Mouse (Mus musculus) intestine, embryonic 14.5 days (tissue): ENCODE measurements around the gene Gm42906. TPM values are rescaled to one million over a fixed set of nuclear protein-coding genes. Genes with fewer than 3 reads are reported as not detected.

Experiments used
- ATAC-seq: fragments of 200-750 bp; cut with Nextera tagmentation; replicated peaks from 2 replicates; pipeline ENCODE4 v1.8.0; 2017; ENCODE audit warnings: low read depth, moderate number of reproducible peaks, moderate TSS enrichment, moderate library complexity; ENCODE audit not compliant: low FRiP score, low TSS enrichment
- DNase-seq: peaks from one replicate; pipeline ENCODE4 v3.0.0-alpha.2; 2018; ENCODE audit warnings: low spot score
- H3K27ac ChIP-seq: fragments of 300-500 bp; sonication (generic); 2 replicates; pipeline ENCODE4 v1.5.1; 2014; ENCODE audit warnings: low read depth, mild to moderate bottlenecking, control low read depth
- H3K27me3 ChIP-seq: fragments of 300-500 bp; sonication (generic); replicated peaks from 2 replicates; pipeline ENCODE4 v1.6.1; 2014; ENCODE audit warnings: low read length, control low read depth; ENCODE audit not compliant: control insufficient read depth, insufficient read depth
- H3K36me3 ChIP-seq: fragments of 300-500 bp; sonication (generic); 2 replicates; pipeline ENCODE4 v1.6.1; 2014; ENCODE audit warnings: low read length, control low read depth; ENCODE audit not compliant: control insufficient read depth, insufficient read depth
- H3K4me1 ChIP-seq: fragments of 300-500 bp; sonication (generic); replicated peaks from 2 replicates; pipeline ENCODE4 v1.6.1; 2014; ENCODE audit warnings: low read length, control low read depth, mixed read lengths; ENCODE audit not compliant: control insufficient read depth, insufficient read depth
- H3K4me2 ChIP-seq: fragments of 300-500 bp; sonication (generic); 2 replicates; pipeline ENCODE4 v1.6.1; 2014; ENCODE audit warnings: low read length
- H3K4me3 ChIP-seq: fragments of 300-500 bp; sonication (generic); 2 replicates; pipeline ENCODE4 v1.5.1; 2014; ENCODE audit warnings: low read depth, low read length, control low read depth, mixed read lengths
- H3K9ac ChIP-seq: fragments of 300-500 bp; sonication (generic); 2 replicates; pipeline ENCODE4 v1.6.1; 2014; ENCODE audit warnings: mild to moderate bottlenecking, low read length
- H3K9me3 ChIP-seq: fragments of 300-500 bp; sonication (generic); 2 replicates; pipeline ENCODE4 v1.6.1; 2016; ENCODE audit warnings: low read length, control low read depth; ENCODE audit not compliant: control insufficient read depth
- WGBS: fragments of 180-500 bp; shearing (Covaris S2); extraction: QIAGEN DNeasy Blood & Tissue Kit; methylation state at CpG from one replicate; pipeline ENCODE4 v1.1.7; 2014; 5-methylcytosine and 5-hydroxymethylcytosine counted together
- polyA plus RNA-seq: library from polyadenylated mRNA; unstranded; fragments of >200 nt; fragmentation: Nextera tagmentation; extraction: Ambion mirVana; gene quantifications from 2 replicates; pipeline ENCODE4 v1.2.1, GENCODE M21; 2014

The Gm42906 gene
- polyA plus RNA-seq, 1 experiment from 2014 or later = not detected

- Histone ChIP-seq H3K9me3 (no peaks in the 10 kb centered on the region), H3K27me3 (no peaks in the 10 kb centered on the region), H3K36me3 (no peaks in the 10 kb centered on the region), H3K4me1 (peaks cover 10% of the 10 kb centered on the region), H3K27ac (peak overlapping the region; percentile 19; the same call in 1 of the 2 replicates), H3K9ac (no peak overlapping the region), H3K4me2 (no peak overlapping the region), H3K4me3 (no peak overlapping the region)
- WGBS = 48% methylated on average over 8 of the region's 8 CpGs
- ATAC-seq = no peak
- no peak for DNase-seq
These were observed 292.7 kb downstream of the Gm42906 start for GRCm38 (mm10) chr5:151135078-151135826.

GRCm38 (mm10) chr5:151134202-151134601 lies 293.8 kb downstream of the Gm42906 start:
- no peak for ATAC-seq
- WGBS = 91% methylated on average over 4 of the region's 4 CpGs
- peaks cover 10% of the 10 kb centered on the region for H3K4me1 ChIP-seq
- no peak for DNase-seq
- H3K9me3 ChIP-seq = no peaks in the 10 kb centered on the region
- no peak overlapping the region for H3K4me3 ChIP-seq
- H3K9ac ChIP-seq = no peak overlapping the region
- H3K4me2 ChIP-seq = no peak overlapping the region
- H3K36me3 ChIP-seq = no peaks in the 10 kb centered on the region
- no peaks in the 10 kb centered on the region for H3K27me3 ChIP-seq
- no peak overlapping the region for H3K27ac ChIP-seq

DNA sequence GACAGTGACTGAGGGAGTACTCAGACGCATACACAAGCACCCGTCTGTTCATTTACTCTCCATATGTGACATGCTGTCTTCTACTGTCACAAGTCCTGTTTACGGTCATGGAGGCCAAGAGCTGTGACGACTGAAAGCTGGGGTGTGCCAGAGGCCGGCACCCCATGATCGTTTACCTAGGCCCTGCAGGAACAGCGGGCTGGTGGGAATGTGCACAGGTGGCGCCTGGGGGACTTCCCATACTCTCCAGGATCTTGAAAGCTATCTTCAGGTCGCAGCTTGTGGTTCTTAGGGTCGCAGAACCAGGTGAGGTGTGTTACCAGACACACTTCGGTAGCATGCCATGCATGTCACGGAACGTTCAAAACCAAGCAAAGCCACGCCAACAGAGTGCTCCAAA lies 294.2 kb downstream of the Gm42906 start:
- ATAC-seq (no peak), DNase-seq (no peak)
- H3K4me3 ChIP-seq = no peak overlapping the region
- H3K27ac ChIP-seq = no peak overlapping the region
- H3K4me1 ChIP-seq = peaks cover 10% of the 10 kb centered on the region
- no peak overlapping the region for H3K4me2 ChIP-seq
- no peak overlapping the region for H3K9ac ChIP-seq
- no peaks in the 10 kb centered on the region for H3K36me3 ChIP-seq
- no peaks in the 10 kb centered on the region for H3K9me3 ChIP-seq
- 92% methylated on average over 14 of the region's 14 CpGs for WGBS
- H3K27me3 ChIP-seq = no peaks in the 10 kb centered on the region

DNA sequence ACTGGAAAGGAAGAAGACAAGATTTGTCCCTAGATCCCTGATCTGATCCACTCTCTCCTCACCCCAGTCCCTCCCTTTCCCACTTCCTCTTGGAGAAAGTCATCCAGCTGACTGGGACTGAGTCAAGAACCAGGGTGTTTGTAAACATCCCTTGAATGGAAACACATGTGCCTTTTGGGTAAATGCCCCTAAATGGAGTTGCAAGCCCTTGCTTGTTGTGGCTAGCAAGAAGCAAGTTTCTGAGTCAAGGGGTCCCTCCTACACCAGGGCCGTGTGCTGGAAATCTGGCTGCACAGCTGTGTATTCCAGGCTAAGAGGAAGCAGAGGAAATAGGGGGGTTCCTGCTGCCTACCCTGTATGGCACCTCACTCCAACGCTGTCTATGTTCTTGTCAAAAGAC lies 298.2 kb downstream of the Gm42906 start:
- Histone ChIP-seq H3K4me3 (no peak overlapping the region), H3K9me3 (no peaks in the 10 kb centered on the region), H3K36me3 (no peaks in the 10 kb centered on the region), H3K9ac (no peak overlapping the region), H3K27ac (no peak overlapping the region), H3K4me1 (peaks cover 8% of the 10 kb centered on the region; the same call in 1 of the 2 replicates), H3K27me3 (no peaks in the 10 kb centered on the region), H3K4me2 (no peak overlapping the region)
- ATAC-seq = no peak
- WGBS = 78% methylated on average over 2 of the region's 2 CpGs
- no peak for DNase-seq

GRCm38 (mm10) chr5:151127298-151127717 lies 300.7 kb downstream of the Gm42906 start:
- Histone ChIP-seq H3K4me3 (peak overlapping the region; percentile 39), H3K4me1 (peaks cover 10% of the 10 kb centered on the region; the same call in 1 of the 2 replicates), H3K36me3 (no peaks in the 10 kb centered on the region), H3K9ac (peak overlapping the region; percentile 51), H3K9me3 (no peaks in the 10 kb centered on the region), H3K27me3 (no peaks in the 10 kb centered on the region), H3K4me2 (peak overlapping the region; percentile 51), H3K27ac (peak overlapping the region; percentile 87)
- WGBS = 29% methylated on average over 6 of the region's 6 CpGs
- DNase-seq (no peak), ATAC-seq (no peak)

- Histone ChIP-seq H3K9ac (peak overlapping the region; percentile 51), H3K4me3 (peak overlapping the region; percentile 39), H3K36me3 (no peaks in the 10 kb centered on the region), H3K27me3 (no peaks in the 10 kb centered on the region), H3K4me1 (peaks cover 10% of the 10 kb centered on the region; the same call in 1 of the 2 replicates), H3K4me2 (peak overlapping the region; percentile 51), H3K27ac (peak overlapping the region; percentile 87), H3K9me3 (no peaks in the 10 kb centered on the region)
- ATAC-seq = no peak
- WGBS = 35% methylated on average over 10 of the region's 10 CpGs
- no peak for DNase-seq
These were observed 301.4 kb downstream of the Gm42906 start for GRCm38 (mm10) chr5:151126608-151127005.

- peak overlapping the region; percentile 51 for H3K4me2 ChIP-seq
- peak overlapping the region; percentile 87 for H3K27ac ChIP-seq
- ATAC-seq (0 out of 2 replicates have a peak, but pooled peaks have one; percentile 52), DNase-seq (peak; percentile 66)
- no peaks in the 10 kb centered on the region for H3K36me3 ChIP-seq
- WGBS = 27% methylated on average over 6 of the region's 6 CpGs
- H3K9ac ChIP-seq = peak overlapping the region; percentile 51
- no peaks in the 10 kb centered on the region for H3K27me3 ChIP-seq
- peaks cover 10% of the 10 kb centered on the region; the same call in 1 of the 2 replicates for H3K4me1 ChIP-seq
- H3K9me3 ChIP-seq = no peaks in the 10 kb centered on the region
- peak overlapping the region; percentile 39 for H3K4me3 ChIP-seq
These were observed 301.9 kb downstream of the Gm42906 start for GRCm38 (mm10) chr5:151125985-151126607.

DNA sequence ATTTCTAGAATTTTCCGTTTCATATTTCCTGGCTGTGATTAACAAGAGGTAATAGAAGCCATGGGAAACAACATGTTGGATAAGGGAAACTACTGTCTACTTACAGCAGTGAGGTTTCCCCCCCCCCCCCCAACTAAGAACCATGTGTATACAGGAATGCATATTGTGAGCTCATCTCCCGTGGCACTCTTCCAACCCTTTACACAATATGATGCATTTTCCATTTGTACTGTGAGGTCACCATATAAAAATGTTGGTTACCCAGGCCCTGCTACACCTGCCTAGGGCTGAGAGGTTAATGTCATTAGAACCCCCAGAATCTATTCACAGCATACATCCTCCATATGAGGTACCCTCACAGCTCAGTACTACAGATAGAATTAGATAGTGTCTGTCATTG lies 310.1 kb downstream of the Gm42906 start:
- Histone ChIP-seq H3K9ac (no peak overlapping the region), H3K4me1 (peaks cover 2% of the 10 kb centered on the region; the same call in 1 of the 2 replicates), H3K27me3 (no peaks in the 10 kb centered on the region), H3K27ac (no peak overlapping the region), H3K4me2 (no peak overlapping the region), H3K4me3 (no peak overlapping the region), H3K36me3 (no peaks in the 10 kb centered on the region), H3K9me3 (no peaks in the 10 kb centered on the region)
- 65% methylated on average over 2 of the region's 2 CpGs for WGBS
- ATAC-seq (no peak), DNase-seq (no peak)
